Mouse (Mus musculus): ENCODE data around the gene Glrx3.
"Not testable (repeated sequence)": the region's sequence is repeated elsewhere in the genome, so short reads cannot be mapped to it uniquely, and the experiment has no call there.

Gene Glrx3

GRCm38 (mm10) chr7:137437440-137438178 lies at the start of gene Glrx3:
Gene Glrx3, plus strand, starts transcription at chr7:137437614.
- DNase-seq, result peak; percentile 97

GRCm38 (mm10) chr7:137387863-137388262 lies 49.6 kb upstream of the Glrx3 start:
- DNase-seq, result no peak

GRCm38 (mm10) chr7:137395421-137395820 lies 42.0 kb upstream of the Glrx3 start:
- DNase-seq, result no peak

- DNase-seq, result no peak
Observed at GRCm38 (mm10) chr7:137397361-137397910, 40.0 kb upstream of the Glrx3 start.

GRCm38 (mm10) chr7:137398973-137399372 lies 38.4 kb upstream of the Glrx3 start:
- no peak for DNase-seq

GRCm38 (mm10) chr7:137404146-137404545 lies 33.3 kb upstream of the Glrx3 start:
- no peak for DNase-seq

GRCm38 (mm10) chr7:137407428-137408058 lies 29.9 kb upstream of the Glrx3 start:
- no peak for DNase-seq

- DNase-seq, result peak; percentile 98
Observed at GRCm38 (mm10) chr7:137410337-137411197, 26.8 kb upstream of the Glrx3 start, which contains the start of gene 9430038I01Rik. Gene 9430038I01Rik, minus strand, starts transcription at chr7:137410762.

GRCm38 (mm10) chr7:137414710-137415109 lies 22.7 kb upstream of the Glrx3 start:
- no peak for DNase-seq

GRCm38 (mm10) chr7:137420550-137420949 lies 16.9 kb upstream of the Glrx3 start:
- DNase-seq, result no peak

- DNase-seq, result no peak
Observed at GRCm38 (mm10) chr7:137421236-137421635, 16.2 kb upstream of the Glrx3 start.

- DNase-seq, result no peak
Observed at GRCm38 (mm10) chr7:137426693-137427092, 10.7 kb upstream of the Glrx3 start.

GRCm38 (mm10) chr7:137431769-137432603 lies 5.4 kb upstream of the Glrx3 start:
- no peak for DNase-seq

- DNase-seq, result no peak
Observed at GRCm38 (mm10) chr7:137436901-137437300, 513 bp upstream of the Glrx3 start.

- DNase-seq, result peak; percentile 55
Observed at GRCm38 (mm10) chr7:137438179-137438550, 751 bp downstream of the Glrx3 start.

- DNase-seq, result not testable (repeated sequence)
Observed at GRCm38 (mm10) chr7:137438962-137439361, 1.5 kb downstream of the Glrx3 start.

GRCm38 (mm10) chr7:137442951-137443350 lies 5.5 kb downstream of the Glrx3 start:
- DNase-seq, result no peak

- no peak for DNase-seq
Observed at GRCm38 (mm10) chr7:137445321-137445720, 7.9 kb downstream of the Glrx3 start.

- DNase-seq, result peak; percentile 50
Observed at GRCm38 (mm10) chr7:137461396-137461795, 24.0 kb downstream of the Glrx3 start.

GRCm38 (mm10) chr7:137468174-137468573 lies 30.8 kb downstream of the Glrx3 start:
- DNase-seq, result peak; percentile 59

GRCm38 (mm10) chr7:137471431-137472120 lies 34.2 kb downstream of the Glrx3 start:
- DNase-seq, result peak; percentile 31

Measured in retina, postnatal 1 day (tissue).